Mouse (Mus musculus): Measurements from ENCODE around the gene Col16a1. TPM values are rescaled to one million over a fixed set of nuclear protein-coding genes. Genes with fewer than 3 reads are reported as not detected.

The Col16a1 gene
- not detected in 2 replicates for total RNA-seq (2015; ENCODE audit: low replicate concordance)
- total RNA-seq (2017; ENCODE audit: low replicate concordance) = 0.14 TPM in 1 of 2 replicates, not detected in the other

DNA sequence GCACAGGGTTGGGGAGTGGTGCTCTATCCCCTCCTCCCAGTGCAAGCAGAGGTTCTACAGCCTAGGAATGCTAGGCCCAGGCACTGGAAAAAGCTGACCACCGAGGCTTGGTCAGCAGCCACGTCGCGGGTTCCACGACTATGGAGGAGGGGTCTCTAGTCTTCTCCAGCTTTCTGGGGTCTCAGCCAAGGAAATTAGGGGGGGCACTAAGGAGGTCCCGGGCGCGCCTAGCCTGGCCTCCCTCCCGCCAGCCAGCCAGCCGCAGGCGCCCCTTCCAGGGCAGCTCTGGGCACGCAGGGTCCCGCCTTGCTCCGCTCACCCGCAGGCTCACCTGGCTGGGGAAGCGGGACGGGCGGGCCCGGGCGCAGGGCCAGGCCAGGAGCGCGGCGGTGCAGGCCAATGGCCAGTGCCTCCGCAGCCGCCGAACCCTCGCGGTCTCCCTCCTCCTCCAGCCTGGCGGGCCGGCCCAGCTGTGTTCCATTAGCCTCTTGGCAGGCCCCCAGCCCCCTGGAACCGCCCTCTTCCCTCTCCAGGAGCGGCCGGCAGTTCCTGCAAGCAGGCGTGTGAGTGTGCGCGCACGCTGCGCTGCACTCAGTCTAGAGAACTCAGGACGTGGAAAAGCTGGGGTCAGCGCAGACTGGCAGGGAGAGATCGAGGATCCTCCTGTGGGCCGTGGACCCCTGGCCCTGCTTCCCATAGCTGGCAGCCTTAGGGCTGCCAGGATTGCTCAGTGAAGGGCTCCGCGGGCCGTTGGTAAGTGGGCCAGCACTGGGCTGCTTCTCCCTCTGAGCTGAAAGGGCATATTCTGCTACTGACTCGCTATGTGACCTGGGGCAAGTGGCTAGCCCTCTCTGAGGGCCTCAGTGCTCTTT is at the start of gene Col16a1:
TSS of gene Col16a1 (plus strand) at position 510 of the 872 bp plus-strand sequence.
- ATAC-seq (replicated peaks; ENCODE audit: low FRiP score, poor library complexity, severe bottlenecking) = no peak

DNA sequence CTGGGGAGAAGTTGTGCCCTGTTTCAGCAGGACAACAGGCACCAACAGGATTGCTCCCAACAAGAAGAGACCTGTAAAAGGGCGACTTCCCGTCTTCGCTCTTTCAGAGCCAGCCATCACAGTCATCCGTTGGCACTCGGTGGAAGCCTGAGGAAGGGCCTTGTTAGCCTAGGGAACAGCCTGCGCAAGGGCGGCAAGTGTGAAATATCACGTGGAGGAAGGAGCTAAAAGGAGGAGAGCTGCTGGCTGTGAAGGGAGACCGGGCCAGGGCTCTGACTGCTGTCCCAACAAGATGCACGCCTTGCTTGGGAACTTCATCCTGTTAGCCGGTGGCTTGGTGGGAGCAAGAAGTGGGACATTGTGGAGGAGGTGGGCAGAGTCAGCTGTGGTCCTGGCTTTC is 49.5 kb upstream of the Col16a1 start:
- no peak for ATAC-seq (replicated peaks; ENCODE audit: low FRiP score, poor library complexity, severe bottlenecking)

DNA sequence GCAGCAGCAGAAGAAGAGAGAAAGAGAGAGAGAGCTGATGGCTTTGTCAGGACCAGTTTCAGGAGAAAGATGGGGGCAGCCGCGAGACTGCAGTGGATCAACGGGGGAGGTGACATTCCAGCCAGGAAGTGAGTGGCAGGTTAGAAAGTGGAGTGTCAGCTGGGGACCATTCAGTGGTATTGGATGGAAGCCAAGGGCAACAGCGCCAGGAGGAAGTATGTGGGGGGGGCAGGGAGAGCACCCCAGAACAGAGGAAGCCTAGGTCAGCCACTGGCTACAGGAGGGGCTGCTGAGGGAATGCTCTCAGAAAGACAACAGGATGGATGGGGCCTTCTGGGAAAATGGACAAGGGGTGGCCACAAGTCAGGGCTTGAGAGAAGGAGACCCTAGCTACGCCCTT is 45.9 kb upstream of the Col16a1 start:
- no peak for ATAC-seq (replicated peaks; ENCODE audit: low FRiP score, poor library complexity, severe bottlenecking)

DNA sequence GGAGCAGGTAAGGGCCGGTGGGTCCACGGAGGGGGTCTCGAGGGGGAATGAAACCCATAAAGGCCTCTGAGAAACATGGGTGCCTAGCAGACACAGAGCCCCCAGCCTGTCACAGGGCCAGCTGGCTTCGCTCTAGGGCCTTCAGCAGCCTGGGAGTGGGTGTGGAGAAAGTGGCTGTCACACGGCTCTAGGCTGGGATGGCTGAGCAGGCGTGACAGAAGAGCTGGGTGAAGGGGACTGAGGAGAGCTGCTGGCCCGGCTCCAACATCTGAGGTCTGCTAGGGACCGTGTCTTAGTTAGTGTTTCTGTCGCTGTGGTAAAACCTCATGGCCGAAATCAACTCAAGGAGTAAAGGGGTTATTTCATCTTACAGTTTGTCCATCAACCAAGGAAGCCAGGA is 45.5 kb upstream of the Col16a1 start:
- no peak for ATAC-seq (replicated peaks; ENCODE audit: low FRiP score, poor library complexity, severe bottlenecking)

DNA sequence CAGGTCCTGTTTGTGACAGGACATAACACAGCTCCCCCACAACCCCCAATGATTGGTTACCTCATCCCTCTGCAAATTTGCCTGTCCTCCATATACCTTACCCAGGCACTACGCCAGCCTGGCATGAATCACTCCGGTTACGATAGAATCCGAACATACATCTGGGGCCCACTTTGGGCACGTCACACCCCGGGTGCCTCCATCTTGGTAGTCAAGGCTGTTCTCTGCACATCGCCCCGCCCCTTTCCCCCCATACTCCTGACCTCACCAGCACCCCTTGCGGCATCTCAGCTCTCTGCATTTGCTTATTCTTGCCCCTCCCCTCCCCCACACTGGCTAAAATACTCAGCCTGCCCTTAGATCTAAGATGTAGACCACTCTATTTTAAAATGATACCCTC is 42.0 kb upstream of the Col16a1 start:
- ATAC-seq (replicated peaks; ENCODE audit: low FRiP score, poor library complexity, severe bottlenecking) = no peak

DNA sequence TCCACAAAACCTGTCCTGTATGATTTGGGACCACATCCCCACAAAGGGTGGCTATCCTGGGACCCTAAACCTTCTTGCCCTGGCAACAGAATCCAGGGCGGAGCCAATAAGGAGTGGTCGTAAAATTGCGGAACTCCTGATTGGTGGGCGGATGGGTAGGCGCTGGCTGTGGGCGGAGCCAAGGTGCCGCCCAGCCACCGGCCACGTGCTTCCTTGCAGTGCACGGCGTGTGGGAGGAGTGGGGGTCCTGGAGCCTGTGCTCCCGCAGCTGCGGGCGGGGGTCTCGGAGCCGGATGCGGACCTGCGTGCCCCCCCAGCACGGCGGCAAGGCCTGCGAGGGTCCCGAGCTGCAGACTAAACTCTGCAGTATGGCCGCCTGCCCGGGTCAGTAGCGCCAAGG is 41.1 kb upstream of the Col16a1 start:
- no peak for ATAC-seq (replicated peaks; ENCODE audit: low FRiP score, poor library complexity, severe bottlenecking)

DNA sequence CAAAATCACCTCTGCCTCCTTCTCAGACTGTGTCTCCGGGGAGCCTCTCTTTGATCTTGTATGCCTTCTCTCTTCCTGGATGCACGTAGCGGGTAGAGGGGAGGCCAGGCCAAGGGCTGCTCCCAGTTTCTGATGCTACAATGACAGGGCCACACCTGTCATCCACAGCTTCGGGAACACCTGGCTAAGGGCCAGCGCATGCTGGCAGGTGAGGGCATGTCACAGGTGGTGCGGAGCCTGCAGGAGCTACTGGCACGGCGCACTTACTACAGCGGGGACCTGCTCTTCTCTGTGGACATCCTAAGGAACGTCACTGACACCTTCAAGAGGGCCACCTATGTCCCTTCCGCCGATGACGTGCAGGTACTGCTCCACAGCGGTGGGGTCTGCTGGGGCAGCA is 38.6 kb upstream of the Col16a1 start:
- no peak for ATAC-seq (replicated peaks; ENCODE audit: low FRiP score, poor library complexity, severe bottlenecking)

DNA sequence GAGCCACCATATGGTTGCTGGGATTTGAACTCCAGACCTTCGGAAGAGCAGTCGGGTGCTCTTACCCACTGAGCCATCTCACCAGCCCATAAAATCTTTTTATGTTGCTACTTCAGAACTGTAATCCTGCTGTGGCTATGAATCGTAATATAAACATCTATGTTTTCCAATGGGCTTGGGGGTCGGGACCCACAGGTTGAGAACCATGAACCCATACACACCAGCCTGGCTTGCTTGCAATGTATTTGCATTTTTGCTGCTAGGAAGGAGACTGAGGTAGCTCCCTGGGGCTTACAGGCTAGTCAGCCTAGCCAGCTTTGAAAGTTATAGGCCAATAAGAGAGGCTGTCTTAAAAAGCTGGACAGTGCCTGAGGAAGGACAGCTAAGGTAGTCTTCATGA is 36.9 kb upstream of the Col16a1 start:
- no peak for ATAC-seq (replicated peaks; ENCODE audit: low FRiP score, poor library complexity, severe bottlenecking)

DNA sequence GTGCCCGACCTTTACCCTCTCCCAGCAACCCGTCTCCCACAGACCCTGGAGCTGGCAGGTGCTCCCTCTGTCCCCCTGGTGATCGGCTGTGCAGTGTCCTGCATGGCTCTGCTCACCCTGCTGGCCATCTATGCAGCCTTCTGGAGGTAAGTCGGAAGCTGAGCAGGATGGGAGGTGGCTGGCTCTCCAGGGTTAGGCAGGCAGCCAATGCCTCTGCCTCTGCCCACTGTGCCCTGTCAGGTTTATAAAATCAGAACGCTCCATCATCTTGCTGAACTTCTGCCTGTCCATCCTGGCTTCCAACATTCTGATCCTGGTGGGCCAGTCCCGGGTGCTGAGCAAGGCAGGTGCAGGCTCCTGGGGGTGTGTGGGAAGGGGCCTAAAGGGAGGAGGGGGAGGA is 35.4 kb upstream of the Col16a1 start:
- no peak for ATAC-seq (replicated peaks; ENCODE audit: low FRiP score, poor library complexity, severe bottlenecking)

DNA sequence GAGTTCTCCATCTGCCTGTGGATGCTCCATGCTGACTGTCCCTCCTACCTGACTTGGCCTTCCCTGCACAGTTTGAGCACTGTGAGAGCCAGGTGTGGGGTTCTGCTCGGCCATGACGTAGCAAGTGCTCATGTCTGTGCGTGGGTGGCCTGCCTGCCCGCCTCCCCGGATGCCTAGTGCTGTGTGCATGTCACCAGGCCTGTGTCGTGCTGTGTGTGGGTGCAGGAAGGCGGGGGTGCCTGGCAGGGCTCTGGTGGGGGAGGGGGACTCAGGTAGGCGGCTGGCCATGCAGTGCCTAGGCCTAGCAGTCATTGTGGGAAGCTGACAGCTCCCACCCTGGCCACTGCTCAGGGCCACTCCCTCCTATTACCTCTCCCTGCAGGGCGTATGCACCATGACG is 34.5 kb upstream of the Col16a1 start:
- no peak for ATAC-seq (replicated peaks; ENCODE audit: low FRiP score, poor library complexity, severe bottlenecking)

DNA sequence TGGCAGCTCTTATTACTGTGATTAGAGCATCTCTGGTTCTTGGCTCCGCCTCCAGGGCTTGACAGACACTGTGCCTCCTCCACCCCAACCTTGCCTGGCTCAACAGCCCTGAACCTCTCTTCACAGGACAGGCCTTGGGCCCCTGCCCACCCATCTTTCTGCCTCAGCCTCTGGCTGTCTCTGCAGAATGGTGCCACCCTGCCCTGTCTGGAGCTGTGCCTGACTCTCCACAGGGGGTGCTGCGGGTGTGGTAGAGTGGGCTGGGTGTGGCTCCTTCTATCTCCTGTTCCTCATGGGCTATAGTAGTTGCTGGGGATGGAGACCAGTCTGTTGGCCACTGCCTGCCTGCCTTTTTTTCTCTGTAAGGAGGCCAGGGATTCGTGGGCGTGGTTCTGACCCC is 31.6 kb upstream of the Col16a1 start:
- ATAC-seq (replicated peaks; ENCODE audit: low FRiP score, poor library complexity, severe bottlenecking) = no peak

DNA sequence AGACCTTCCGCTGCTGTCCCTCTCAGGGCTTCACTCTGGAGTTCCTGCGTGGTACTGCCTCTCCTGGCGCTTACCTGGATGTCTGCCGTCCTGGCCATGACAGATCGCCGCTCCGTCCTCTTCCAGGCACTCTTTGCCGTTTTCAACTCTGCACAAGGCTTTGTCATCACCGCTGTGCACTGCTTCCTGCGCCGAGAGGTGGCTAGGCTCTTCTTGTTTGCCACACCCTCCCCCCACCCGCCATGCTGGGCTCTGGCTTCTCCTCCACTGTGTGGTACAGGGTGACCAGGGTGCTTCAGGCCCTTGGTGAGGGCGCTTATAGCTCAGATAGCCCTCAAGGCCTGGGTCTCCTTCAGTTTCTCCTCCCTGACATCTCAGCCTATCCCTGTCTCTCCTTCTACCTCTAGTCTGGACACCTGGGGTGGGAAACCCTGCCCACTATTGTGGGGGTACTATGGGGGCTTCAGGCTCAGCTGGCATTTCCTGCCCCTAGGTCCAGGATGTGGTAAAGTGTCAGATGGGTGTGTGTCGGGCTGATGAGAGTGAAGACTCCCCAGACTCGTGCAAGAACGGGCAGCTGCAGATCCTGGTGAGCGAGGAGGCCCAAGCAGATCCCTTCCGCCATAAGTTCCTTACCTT is 30.5 kb upstream of the Col16a1 start:
- ATAC-seq (replicated peaks; ENCODE audit: low FRiP score, poor library complexity, severe bottlenecking) = no peak

DNA sequence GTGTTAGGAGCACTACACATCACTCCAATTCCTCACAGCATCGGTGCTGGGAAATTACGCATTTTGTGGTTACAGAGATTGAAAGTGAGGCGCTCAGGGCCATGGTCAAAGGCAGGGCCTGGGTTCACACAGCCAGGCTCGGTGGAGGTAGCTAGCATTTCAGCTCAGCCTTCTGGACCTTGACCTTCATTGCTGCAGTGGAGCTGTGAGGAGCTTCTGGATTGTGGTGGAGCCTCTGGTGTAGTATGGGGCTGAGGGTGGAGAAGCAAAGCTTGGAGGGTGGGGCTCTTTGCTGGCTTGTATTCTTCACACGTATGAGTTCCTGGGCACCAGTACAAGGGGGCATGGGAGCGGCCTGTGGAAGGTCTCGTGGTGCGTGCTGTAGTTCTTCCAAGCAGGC is 24.7 kb upstream of the Col16a1 start:
- ATAC-seq (replicated peaks; ENCODE audit: low FRiP score, poor library complexity, severe bottlenecking) = no peak

DNA sequence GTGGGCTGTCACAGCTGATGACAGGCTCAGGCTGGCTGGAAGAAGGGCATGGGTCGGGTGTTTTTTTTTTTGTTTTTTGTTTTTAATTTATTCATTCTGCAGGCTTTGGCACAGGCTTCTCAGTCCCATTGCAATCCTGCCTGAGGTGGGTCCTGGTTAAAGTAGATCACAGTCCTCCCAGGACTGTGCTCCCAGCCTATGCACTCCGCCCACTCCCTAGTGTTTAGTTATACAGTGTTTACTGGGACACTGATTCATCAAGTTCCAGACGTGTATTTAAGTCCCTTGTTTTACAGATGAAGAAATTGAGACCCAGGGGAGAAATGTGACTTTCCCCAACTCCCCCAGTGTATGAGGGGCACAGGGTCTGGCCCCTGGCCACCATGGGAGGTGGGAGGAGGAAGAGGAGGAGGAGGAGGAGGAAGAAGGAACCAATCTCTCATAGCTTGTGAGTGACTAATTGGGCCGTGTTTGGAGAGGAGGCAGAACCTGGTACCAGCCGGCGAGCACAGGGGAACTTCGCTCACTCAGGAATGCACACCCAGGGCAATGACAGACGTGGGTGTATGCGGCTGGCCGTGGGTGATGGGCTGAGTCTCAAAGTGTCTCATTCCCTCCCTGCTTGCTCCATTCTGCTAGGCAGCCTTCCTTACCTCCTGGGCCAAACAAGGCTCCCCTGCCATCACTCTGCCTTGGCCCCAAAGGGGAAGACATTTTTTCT is 24.0 kb upstream of the Col16a1 start:
- no peak for ATAC-seq (replicated peaks; ENCODE audit: low FRiP score, poor library complexity, severe bottlenecking)

DNA sequence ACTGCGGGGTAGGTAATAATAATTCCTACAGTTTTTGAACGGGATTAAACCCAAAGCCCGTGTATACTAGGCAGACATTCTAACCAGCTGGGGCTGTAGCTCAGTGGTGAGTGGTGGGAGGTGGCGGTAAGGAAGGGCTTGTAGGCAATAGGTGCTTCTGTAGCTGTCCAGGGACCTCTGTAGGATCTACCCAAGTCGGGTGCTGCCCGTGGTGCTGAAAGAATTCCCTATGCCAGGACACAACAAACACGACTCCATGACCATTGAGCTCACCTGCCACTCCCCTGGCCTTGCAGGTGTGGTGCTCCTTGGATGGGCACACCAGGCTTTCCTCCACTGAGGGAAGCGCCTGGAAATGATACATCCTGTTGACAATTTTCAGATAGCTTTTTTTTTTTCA is 22.1 kb upstream of the Col16a1 start:
- ATAC-seq (replicated peaks; ENCODE audit: low FRiP score, poor library complexity, severe bottlenecking) = no peak

DNA sequence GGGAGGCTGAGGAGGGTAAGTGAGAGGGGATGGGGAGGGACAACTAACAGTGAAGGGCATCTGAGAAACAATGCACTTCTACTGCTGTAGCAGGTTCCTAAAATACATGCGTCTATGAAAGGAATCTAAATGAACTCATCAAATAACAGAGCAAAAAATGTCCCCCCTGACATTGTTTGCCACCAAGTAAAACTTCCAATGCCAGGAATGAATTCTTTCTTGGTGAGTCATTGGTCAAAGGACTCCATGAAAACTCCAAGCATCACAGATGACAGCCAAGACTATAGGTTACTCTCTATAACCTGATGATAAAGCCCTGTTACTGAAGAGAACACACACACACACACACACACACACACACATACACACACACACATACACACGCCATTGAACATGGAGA is 16.5 kb upstream of the Col16a1 start:
- ATAC-seq (replicated peaks; ENCODE audit: low FRiP score, poor library complexity, severe bottlenecking) = no peak

DNA sequence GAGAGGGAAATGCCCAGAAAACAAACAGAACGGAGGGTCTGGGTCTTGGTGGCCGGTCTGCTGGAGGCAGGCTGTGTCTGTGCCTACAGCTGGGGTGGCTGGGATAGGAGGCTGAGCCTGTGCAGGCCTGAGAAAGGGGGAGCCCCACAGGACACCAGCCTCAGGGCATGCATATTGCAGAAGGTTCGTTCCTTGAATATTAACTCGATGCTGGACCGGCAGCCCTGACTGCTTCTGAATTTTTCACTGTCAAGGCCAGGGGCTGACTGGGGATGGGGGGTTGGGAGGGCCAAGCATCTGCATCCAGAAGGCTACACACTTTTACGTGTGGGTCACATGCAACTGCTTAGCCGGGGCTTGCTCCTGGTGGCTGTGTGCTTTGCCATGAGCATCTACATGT is 14.1 kb upstream of the Col16a1 start:
- no peak for ATAC-seq (replicated peaks; ENCODE audit: low FRiP score, poor library complexity, severe bottlenecking)

DNA sequence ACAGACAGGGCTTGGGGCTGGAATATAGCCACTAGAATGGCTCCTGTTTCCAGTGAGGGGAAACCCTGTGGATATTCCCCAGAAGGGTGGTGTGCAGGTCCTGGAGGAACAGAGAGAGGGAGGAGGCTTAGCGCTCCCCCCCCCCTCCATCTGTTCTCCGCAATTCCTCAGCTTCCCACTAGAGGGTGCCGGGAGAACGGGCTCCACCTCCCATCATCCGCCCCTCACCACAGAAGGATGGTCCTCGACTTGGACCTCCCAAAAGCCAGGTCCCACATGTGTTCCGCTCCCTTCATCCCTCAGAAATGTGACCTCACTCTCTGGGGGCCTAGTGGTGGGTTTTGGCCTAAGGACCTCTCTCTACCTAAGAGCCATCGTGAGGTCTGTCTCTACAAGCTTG is 11.5 kb upstream of the Col16a1 start:
- 0 out of 2 replicates have a peak, but pooled peaks have one; percentile 32 for ATAC-seq (replicated peaks; ENCODE audit: low FRiP score, poor library complexity, severe bottlenecking)

DNA sequence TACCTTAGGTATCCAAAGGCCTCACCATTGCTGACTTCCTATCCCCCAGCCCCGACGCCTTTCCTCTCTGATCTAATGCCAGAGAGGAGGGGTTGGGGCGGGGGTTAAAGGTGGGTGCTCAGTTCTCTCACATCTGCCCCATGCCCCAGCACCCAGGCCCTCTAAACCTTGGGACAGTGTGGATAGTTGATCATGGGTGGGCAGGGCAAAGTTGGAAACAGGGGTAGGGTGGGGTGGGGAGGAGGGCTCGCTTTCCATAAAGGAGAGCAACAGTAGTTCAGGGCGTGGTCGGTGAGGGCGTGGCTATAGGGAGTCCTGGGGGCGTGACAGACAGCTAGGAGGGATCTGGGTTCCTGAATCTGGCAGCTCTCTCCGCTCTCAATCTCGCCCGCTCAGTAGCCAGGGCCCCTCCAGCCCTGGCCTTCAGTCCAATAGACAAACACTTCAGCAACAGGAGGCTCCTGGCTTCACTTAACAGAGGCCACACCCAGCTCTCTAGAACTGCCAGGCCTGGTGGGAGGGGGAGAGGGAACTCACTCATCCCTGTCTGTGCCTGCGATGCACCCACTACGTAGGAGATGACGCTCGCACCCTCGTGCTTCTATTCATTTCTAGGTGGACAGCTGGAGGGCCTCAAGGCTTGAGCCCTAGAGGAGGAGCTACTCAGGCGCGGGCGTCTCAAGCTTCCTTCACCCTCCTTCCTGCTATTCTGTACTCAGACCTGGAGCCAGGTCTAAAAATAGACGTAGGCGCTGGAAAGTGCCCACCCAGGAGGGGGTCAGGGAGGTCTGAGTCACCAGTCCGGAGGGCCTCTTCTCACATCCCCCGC is 10.9 kb upstream of the Col16a1 start:
- 0 out of 2 replicates have a peak, but pooled peaks have one; percentile 18 for ATAC-seq (replicated peaks; ENCODE audit: low FRiP score, poor library complexity, severe bottlenecking)

DNA sequence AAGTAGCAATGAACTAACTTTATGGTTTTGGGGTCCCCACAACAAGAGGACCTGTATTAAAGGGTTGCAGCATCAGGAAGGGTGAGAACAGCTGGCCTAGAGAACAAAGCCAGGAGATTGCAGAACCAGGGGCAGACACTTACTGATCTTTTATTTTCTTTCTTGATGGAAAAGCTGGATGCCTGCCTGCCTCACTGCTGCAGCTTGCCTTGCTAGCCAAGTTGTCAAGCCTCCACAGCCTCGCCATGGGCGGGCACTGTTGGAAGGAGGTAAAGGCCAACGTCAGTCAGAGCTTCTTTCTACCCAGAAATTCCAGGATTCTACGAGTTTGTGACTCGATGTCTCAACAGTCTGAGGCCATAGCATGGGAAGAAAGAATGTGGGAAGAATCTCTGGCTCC is 8.3 kb upstream of the Col16a1 start:
- no peak for ATAC-seq (replicated peaks; ENCODE audit: low FRiP score, poor library complexity, severe bottlenecking)

Measured in erythroblast, adult 5-6 weeks (primary cell).